Mouse (Mus musculus): ENCODE measurements at regions not wholly inside any gene's neighbourhood (a gene's known extent, or its start where the extent isn't known, plus 50 kb on each side); places are given as distances from the start of the nearest gene placed in this dataset.

DNA sequence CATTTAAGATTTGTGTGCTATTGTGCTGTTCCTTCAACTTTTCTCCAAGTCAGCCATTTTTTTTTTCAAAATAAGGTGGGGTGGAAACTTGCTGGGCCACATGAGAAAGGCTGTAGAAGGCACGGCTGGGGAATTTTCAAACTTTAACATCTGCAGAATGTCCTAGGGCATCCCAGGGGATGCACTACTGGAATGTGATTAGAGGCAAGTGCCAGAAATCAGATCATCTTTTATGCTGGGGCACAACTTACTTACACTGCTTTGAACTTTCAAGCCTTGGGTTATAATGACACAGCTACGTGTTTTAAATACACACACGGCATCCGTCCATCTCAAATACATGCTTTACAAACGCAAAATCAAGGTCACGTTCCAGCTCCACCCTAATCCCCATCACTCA is 463.0 kb downstream of the Pik3r1 start:
- WGBS = 72% methylated on average over 6 of the region's 6 CpGs

DNA sequence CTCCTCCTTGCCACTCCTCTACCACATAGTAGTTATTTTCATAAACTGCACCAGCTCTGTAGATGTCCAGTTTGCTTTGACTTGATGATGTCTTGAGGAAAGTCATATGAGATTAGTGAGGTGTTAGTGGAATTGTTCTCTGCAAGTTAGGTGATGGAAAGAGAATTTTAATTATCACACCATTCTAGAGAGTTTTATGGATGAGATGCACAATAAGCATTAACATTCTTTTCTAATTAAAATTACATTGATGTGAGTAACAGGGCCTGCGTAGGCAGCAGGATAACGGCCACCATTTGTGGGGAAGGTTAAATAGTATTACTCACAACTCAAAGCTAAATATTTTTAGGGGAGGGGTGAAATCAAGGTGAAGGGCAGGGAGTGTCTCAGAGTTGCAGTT is 466.7 kb downstream of the Pik3r1 start:
- no peak for ATAC-seq (ENCODE audit: low FRiP score)
- no peak overlapping the region for H3K9ac ChIP-seq
- no peak overlapping the region for H3K4me2 ChIP-seq (replicated peaks)
- H3K27ac ChIP-seq = no peak overlapping the region
- no peaks in the 10 kb centered on the region for H3K36me3 ChIP-seq
- H3K9me3 ChIP-seq (replicated peaks) = no peaks in the 10 kb centered on the region
- H3K4me3 ChIP-seq = no peak overlapping the region
- 95% methylated on average over 2 of the region's 2 CpGs for WGBS
- peaks cover 2% of the 10 kb centered on the region; the same call in 1 of the 2 replicates for H3K4me1 ChIP-seq
- H3K27me3 ChIP-seq = no peaks in the 10 kb centered on the region

More for the DNA sequence above, 463.0 kb downstream of the Pik3r1 start:
- H3K4me2 ChIP-seq (replicated peaks) = no peak overlapping the region
- H3K4me1 ChIP-seq = peaks cover 2% of the 10 kb centered on the region; the same call in 1 of the 2 replicates
- H3K36me3 ChIP-seq = no peaks in the 10 kb centered on the region
- H3K27ac ChIP-seq = no peak overlapping the region
- H3K9ac ChIP-seq = no peak overlapping the region
- no peaks in the 10 kb centered on the region for H3K27me3 ChIP-seq
- no peak for ATAC-seq (ENCODE audit: low FRiP score)
- no peak overlapping the region for H3K4me3 ChIP-seq
- no peaks in the 10 kb centered on the region for H3K9me3 ChIP-seq (replicated peaks)

DNA sequence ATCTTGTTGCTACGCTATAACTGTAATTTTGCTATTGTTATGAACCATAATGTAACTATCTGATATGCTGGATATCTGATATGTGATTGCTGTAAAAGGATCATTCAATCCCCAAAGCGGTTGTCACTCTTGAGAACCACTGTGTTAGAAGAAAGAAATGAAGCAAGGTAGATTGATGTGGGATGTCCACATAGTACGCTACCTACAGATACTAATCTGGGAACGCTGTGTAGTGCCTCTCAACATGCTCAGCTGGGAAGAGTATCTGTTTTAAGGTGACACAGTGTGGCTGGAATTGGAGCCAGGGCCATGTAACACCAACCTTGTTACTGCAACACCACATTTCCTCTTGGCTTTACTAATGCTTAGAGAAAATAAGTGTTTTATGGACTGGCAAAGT is 456.2 kb upstream of the Slc30a5 start:
- WGBS = 91% methylated on average over 4 of the region's 4 CpGs
- Histone ChIP-seq H3K4me1 (no peaks in the 10 kb centered on the region), H3K4me2 (replicated peaks) (no peak overlapping the region), H3K27ac (no peak overlapping the region), H3K9me3 (replicated peaks) (no peaks in the 10 kb centered on the region), H3K4me3 (no peak overlapping the region), H3K9ac (no peak overlapping the region), H3K36me3 (no peaks in the 10 kb centered on the region), H3K27me3 (no peaks in the 10 kb centered on the region)
- ATAC-seq (ENCODE audit: low FRiP score) = no peak

- H3K4me2 ChIP-seq (replicated peaks) = no peak overlapping the region
- 77% methylated on average over 4 of the region's 4 CpGs for WGBS
- no peaks in the 10 kb centered on the region for H3K4me1 ChIP-seq
- no peaks in the 10 kb centered on the region for H3K36me3 ChIP-seq
- H3K27me3 ChIP-seq = no peaks in the 10 kb centered on the region
- H3K4me3 ChIP-seq = no peak overlapping the region
- H3K9me3 ChIP-seq (replicated peaks) = no peaks in the 10 kb centered on the region
- no peak overlapping the region for H3K27ac ChIP-seq
- H3K9ac ChIP-seq = no peak overlapping the region
- ATAC-seq (ENCODE audit: low FRiP score) = no peak
Observed at GRCm38 (mm10) chr13:101287131-101287530, 453.9 kb upstream of the Slc30a5 start.

DNA sequence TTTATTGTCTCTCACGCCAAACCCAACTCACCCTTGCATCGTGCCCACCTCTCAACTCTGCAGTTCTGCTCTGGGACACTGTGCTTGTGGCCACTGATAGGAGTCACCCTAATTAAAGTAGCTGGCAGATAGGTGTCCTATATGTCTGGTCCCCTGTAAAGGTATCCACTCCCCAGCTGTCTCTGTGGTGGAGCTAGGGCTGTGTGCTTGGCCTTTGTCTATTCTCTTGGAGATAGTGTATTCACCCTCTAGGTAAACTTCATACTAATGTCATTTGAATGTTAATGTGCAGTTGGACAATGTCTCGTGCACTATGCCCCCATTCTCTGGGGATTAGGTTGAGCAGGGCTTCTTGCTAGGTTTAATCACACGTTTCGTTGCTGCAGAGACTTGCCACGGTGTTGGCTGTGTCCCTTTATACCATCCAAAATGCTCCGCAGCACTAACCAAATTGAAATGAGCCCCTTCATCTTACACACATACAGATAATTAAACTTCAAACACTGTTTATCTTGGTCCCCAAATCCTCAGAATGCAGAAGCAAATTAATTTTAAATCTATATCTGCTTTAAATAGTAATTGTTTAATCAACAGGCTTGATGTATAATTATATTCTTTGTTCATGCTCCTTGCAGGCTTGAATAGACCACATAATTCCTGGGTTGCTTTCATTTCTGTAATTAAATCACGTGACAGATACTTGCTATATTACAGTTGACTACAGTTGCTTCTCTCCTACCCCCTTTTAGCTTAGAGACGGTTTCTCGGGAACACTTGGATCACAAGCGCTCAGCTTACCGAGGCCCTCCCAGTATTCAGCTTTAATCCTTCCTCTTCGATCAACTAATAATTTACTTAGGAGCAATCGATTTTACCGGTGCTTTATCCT is 453.0 kb upstream of the Slc30a5 start:
- WGBS = 84% methylated on average over 15 of the region's 15 CpGs
- no peaks in the 10 kb centered on the region for H3K9me3 ChIP-seq (replicated peaks)
- H3K4me3 ChIP-seq = no peak overlapping the region
- ATAC-seq (ENCODE audit: low FRiP score) = no peak
- H3K9ac ChIP-seq = no peak overlapping the region
- H3K36me3 ChIP-seq = no peaks in the 10 kb centered on the region
- no peaks in the 10 kb centered on the region for H3K27me3 ChIP-seq
- no peaks in the 10 kb centered on the region for H3K4me1 ChIP-seq
- no peak overlapping the region for H3K27ac ChIP-seq
- H3K4me2 ChIP-seq (replicated peaks) = no peak overlapping the region

GRCm38 (mm10) chr13:101278127-101278526 is 444.9 kb upstream of the Slc30a5 start:
- WGBS = 79% methylated on average over 1 of the region's 1 CpGs
- Histone ChIP-seq H3K9me3 (replicated peaks) (no peaks in the 10 kb centered on the region), H3K27ac (no peak overlapping the region), H3K4me3 (no peak overlapping the region), H3K9ac (no peak overlapping the region), H3K4me1 (no peaks in the 10 kb centered on the region), H3K36me3 (no peaks in the 10 kb centered on the region), H3K27me3 (no peaks in the 10 kb centered on the region), H3K4me2 (replicated peaks) (no peak overlapping the region)
- ATAC-seq (ENCODE audit: low FRiP score) = no peak

- no peaks in the 10 kb centered on the region for H3K4me1 ChIP-seq
- no peak overlapping the region for H3K9ac ChIP-seq
- no peaks in the 10 kb centered on the region for H3K27me3 ChIP-seq
- no peak overlapping the region for H3K4me3 ChIP-seq
- H3K27ac ChIP-seq = no peak overlapping the region
- H3K36me3 ChIP-seq = no peaks in the 10 kb centered on the region
- ATAC-seq (ENCODE audit: low FRiP score) = no peak
- no peaks in the 10 kb centered on the region for H3K9me3 ChIP-seq (replicated peaks)
- WGBS = 98% methylated on average over 2 of the region's 2 CpGs
- no peak overlapping the region for H3K4me2 ChIP-seq (replicated peaks)
Observed at GRCm38 (mm10) chr13:101276766-101277165, 443.5 kb upstream of the Slc30a5 start.

DNA sequence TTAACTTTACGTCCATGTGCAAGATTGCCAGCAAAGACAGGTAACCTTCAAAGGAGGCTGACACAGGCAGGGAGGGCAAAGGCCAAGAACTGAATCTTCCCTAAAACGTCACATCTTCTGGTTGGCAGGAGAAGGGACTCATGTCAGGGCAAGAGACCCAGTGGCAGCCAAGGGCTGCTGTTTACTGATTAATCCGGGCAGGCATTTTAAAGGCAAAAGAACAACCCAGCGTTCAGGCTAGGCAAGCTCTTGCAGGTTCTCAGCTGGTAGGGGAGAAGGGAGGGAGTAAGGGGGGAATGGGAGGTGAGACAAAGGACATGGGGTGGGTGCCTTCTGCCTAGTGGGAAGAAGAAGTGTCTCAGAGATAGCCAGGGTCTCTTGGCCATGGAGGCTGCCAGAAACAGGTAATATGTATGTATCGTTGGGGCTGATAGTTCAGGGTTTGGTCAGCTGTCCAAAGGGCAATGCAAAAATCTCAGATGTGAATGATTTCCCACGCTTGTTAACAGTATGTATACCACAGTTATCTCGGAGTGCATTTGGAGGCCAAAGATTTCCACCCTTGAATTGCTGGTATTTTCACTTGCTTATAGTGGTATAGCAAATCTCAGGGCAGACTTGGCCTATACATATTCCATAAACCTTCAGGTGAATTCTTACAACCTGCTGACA is 441.4 kb upstream of the Slc30a5 start:
- Histone ChIP-seq H3K4me1 (no peaks in the 10 kb centered on the region), H3K27ac (no peak overlapping the region), H3K9me3 (replicated peaks) (no peaks in the 10 kb centered on the region), H3K4me3 (no peak overlapping the region), H3K9ac (no peak overlapping the region), H3K27me3 (no peaks in the 10 kb centered on the region), H3K4me2 (replicated peaks) (no peak overlapping the region), H3K36me3 (no peaks in the 10 kb centered on the region)
- ATAC-seq (ENCODE audit: low FRiP score) = no peak
- WGBS = 61% methylated on average over 7 of the region's 7 CpGs

DNA sequence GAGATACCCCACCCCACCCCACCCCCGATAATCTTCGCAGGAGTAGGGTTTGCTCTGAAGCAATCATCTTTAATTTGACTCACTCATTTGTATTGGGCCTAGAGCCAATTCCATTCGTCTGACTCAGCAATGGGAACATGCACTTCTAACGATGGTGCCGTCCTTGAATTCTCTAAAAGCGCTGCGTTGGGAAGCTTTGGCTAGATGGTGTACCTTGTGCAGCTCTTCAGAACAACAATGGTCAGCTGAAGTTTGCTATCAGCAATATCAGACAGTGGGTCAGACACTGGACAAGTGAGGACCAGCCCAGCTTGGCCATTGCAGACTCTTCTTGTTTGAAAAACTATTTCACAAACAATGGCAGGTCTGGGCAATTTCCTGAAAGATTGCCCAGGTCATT is 440.1 kb upstream of the Slc30a5 start:
- H3K4me1 ChIP-seq = no peaks in the 10 kb centered on the region
- 93% methylated on average over 7 of the region's 7 CpGs for WGBS

GRCm38 (mm10) chr13:101253698-101254468 is 420.7 kb upstream of the Slc30a5 start:
- Histone ChIP-seq H3K4me3 (no peak overlapping the region), H3K27me3 (no peaks in the 10 kb centered on the region), H3K4me2 (replicated peaks) (no peak overlapping the region), H3K4me1 (no peaks in the 10 kb centered on the region), H3K9me3 (replicated peaks) (no peaks in the 10 kb centered on the region), H3K36me3 (no peaks in the 10 kb centered on the region), H3K9ac (no peak overlapping the region), H3K27ac (no peak overlapping the region)
- no peak for ATAC-seq (ENCODE audit: low FRiP score)
- 66% methylated on average over 5 of the region's 5 CpGs for WGBS

More for the DNA sequence above, 440.1 kb upstream of the Slc30a5 start:
- H3K9me3 ChIP-seq (replicated peaks) = no peaks in the 10 kb centered on the region
- H3K4me3 ChIP-seq = no peak overlapping the region
- H3K9ac ChIP-seq = no peak overlapping the region
- H3K4me2 ChIP-seq (replicated peaks) = no peak overlapping the region
- H3K27ac ChIP-seq = no peak overlapping the region
- H3K27me3 ChIP-seq = no peaks in the 10 kb centered on the region
- ATAC-seq (ENCODE audit: low FRiP score) = no peak
- no peaks in the 10 kb centered on the region for H3K36me3 ChIP-seq

DNA sequence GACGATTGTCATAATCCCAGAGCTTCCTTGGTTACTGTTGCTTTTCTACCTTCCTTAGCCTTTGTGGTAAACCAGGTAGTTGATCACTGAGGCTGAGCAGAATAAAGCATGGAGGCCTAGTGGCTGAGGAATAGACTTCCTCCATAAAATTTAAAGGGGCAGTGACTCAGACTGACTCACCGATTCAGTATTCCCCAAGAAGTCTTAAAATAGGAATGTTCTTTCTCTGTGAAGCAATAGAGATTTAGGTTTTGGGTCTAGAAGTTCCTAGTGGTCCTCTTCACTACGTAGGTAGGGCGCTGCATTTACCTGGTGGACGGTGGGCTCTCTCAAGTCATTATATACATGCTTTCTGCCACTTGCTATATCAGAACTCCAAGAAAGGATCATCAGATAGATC is 416.1 kb upstream of the Slc30a5 start:
- Histone ChIP-seq H3K9me3 (replicated peaks) (no peaks in the 10 kb centered on the region), H3K9ac (no peak overlapping the region), H3K36me3 (no peaks in the 10 kb centered on the region), H3K27ac (no peak overlapping the region), H3K27me3 (no peaks in the 10 kb centered on the region), H3K4me1 (no peaks in the 10 kb centered on the region), H3K4me3 (no peak overlapping the region), H3K4me2 (replicated peaks) (no peak overlapping the region)
- 92% methylated on average over 5 of the region's 5 CpGs for WGBS
- no peak for ATAC-seq (ENCODE audit: low FRiP score)

GRCm38 (mm10) chr13:101244326-101244725 is 411.1 kb upstream of the Slc30a5 start:
- no peak overlapping the region for H3K9ac ChIP-seq
- H3K4me3 ChIP-seq = no peak overlapping the region
- H3K36me3 ChIP-seq = no peaks in the 10 kb centered on the region
- H3K27me3 ChIP-seq = no peaks in the 10 kb centered on the region
- no peak for ATAC-seq (ENCODE audit: low FRiP score)
- no peak overlapping the region for H3K27ac ChIP-seq
- no peak overlapping the region for H3K4me2 ChIP-seq (replicated peaks)
- H3K9me3 ChIP-seq (replicated peaks) = no peaks in the 10 kb centered on the region
- 89% methylated on average over 3 of the region's 3 CpGs for WGBS
- H3K4me1 ChIP-seq = no peaks in the 10 kb centered on the region
